Mouse (Mus musculus) thymus, adult 2 months (tissue): ENCODE data around the gene Pofut2. TPM values are rescaled to one million over a fixed set of nuclear protein-coding genes. Genes with fewer than 3 reads are reported as not detected.

ENCODE experiments used
- DNase-seq: peaks from one replicate; pipeline ENCODE4 v3.0.0; 2021
- H3K27ac ChIP-seq: fragments of 200-500 bp; 2 replicates; pipeline ENCODE4 v1.5.1; 2012; ENCODE audit warnings: low read length, control low read depth; ENCODE audit not compliant: control insufficient read depth, insufficient read depth
- H3K27me3 ChIP-seq: fragments of 200-500 bp; 2 replicates; pipeline ENCODE4 v1.6.1; 2012; ENCODE audit warnings: mild to moderate bottlenecking, low read length, moderate library complexity, mixed read lengths; ENCODE audit not compliant: control insufficient read depth, insufficient read depth
- H3K36me3 ChIP-seq: fragments of 200-500 bp; 2 replicates; pipeline ENCODE4 v1.6.1; 2012; ENCODE audit warnings: mild to moderate bottlenecking, low read length, moderate library complexity; ENCODE audit not compliant: control insufficient read depth, insufficient read depth
- H3K4me1 ChIP-seq: fragments of 200-500 bp; replicated peaks from 2 replicates; pipeline ENCODE4 v1.6.1; 2012; ENCODE audit warnings: low read length; ENCODE audit not compliant: control insufficient read depth, insufficient read depth
- H3K4me3 ChIP-seq: fragments of 200-500 bp; 2 replicates; pipeline ENCODE4 v1.5.1; 2012; ENCODE audit warnings: mild to moderate bottlenecking, low read length, control low read depth, moderate library complexity; ENCODE audit not compliant: control insufficient read depth, insufficient read depth
- CTCF ChIP-seq: fragments of 200-500 bp; IDR thresholded peaks from 2 replicates; pipeline ENCODE4 v1.5.1; 2012; ENCODE audit warnings: mild to moderate bottlenecking, control low read depth, low read length, moderate library complexity, borderline replicate concordance; ENCODE audit not compliant: control insufficient read depth, poor library complexity, insufficient read depth; ENCODE audit errors: extremely low read depth
- POLR2A ChIP-seq: fragments of 200-500 bp; IDR thresholded peaks from 2 replicates; pipeline ENCODE4 v1.6.1; 2012; ENCODE audit warnings: mild to moderate bottlenecking, low read length, control low read depth, moderate library complexity; ENCODE audit not compliant: control insufficient read depth, poor library complexity, insufficient read depth; ENCODE audit errors: extremely low read depth
- WGBS: fragments of 180-500 bp; shearing (Covaris S2); methylation state at CpG from one replicate; pipeline ENCODE4 v1.1.7; 2018; 5-methylcytosine and 5-hydroxymethylcytosine counted together
- polyA plus RNA-seq: library from polyadenylated mRNA; depleted of rRNA; stranded (reverse); fragments of >200 nt; gene quantifications from 2 replicates; pipeline ENCODE4 v1.2.3, GENCODE M21; 2012

Pofut2 gene
- polyA plus RNA-seq, 1 experiment: 60.0 TPM

GRCm38 (mm10) chr10:77229609-77230595, 29.1 kb upstream of the Pofut2 start:
- no peak for DNase-seq
- Histone ChIP-seq H3K4me1 (no peaks in the 10 kb centered on the region), H3K27me3 (no peaks in the 10 kb centered on the region), H3K4me3 (no peak overlapping the region), H3K36me3 (no peaks in the 10 kb centered on the region), H3K27ac (no peak overlapping the region)
- 52% methylated on average over 13 of the region's 13 CpGs for WGBS
- TF ChIP-seq CTCF (no peak), POLR2A (no peak)

GRCm38 (mm10) chr10:77231861-77232755, 26.9 kb upstream of the Pofut2 start:
- Histone ChIP-seq H3K36me3 (no peaks in the 10 kb centered on the region), H3K4me3 (no peak overlapping the region), H3K27me3 (no peaks in the 10 kb centered on the region), H3K27ac (no peak overlapping the region), H3K4me1 (no peaks in the 10 kb centered on the region)
- TF ChIP-seq CTCF: no peak
- TF ChIP-seq POLR2A: no peak
- 81% methylated on average over 16 of the region's 16 CpGs for WGBS
- no peak for DNase-seq

GRCm38 (mm10) chr10:77233230-77233629, 25.8 kb upstream of the Pofut2 start:
- TF ChIP-seq POLR2A (no peak), CTCF (no peak)
- Histone ChIP-seq H3K27me3 (no peaks in the 10 kb centered on the region), H3K27ac (no peak overlapping the region), H3K4me1 (no peaks in the 10 kb centered on the region), H3K36me3 (no peaks in the 10 kb centered on the region), H3K4me3 (no peak overlapping the region)
- DNase-seq: no peak
- WGBS: 93% methylated on average over 1 of the region's 1 CpGs

GRCm38 (mm10) chr10:77234991-77235616, 23.9 kb upstream of the Pofut2 start:
- Histone ChIP-seq H3K36me3 (no peaks in the 10 kb centered on the region), H3K27ac (no peak overlapping the region), H3K4me3 (no peak overlapping the region), H3K4me1 (no peaks in the 10 kb centered on the region), H3K27me3 (no peaks in the 10 kb centered on the region)
- TF ChIP-seq POLR2A (no peak), CTCF (no peak)
- WGBS: 79% methylated on average over 12 of the region's 12 CpGs
- no peak for DNase-seq

- Histone ChIP-seq H3K4me3 (no peak overlapping the region), H3K27ac (no peak overlapping the region), H3K27me3 (no peaks in the 10 kb centered on the region), H3K36me3 (no peaks in the 10 kb centered on the region), H3K4me1 (no peaks in the 10 kb centered on the region)
- TF ChIP-seq CTCF (no peak), POLR2A (no peak)
- 69% methylated on average over 16 of the region's 16 CpGs for WGBS
- no peak for DNase-seq
Observed at GRCm38 (mm10) chr10:77237795-77238580, 21.0 kb upstream of the Pofut2 start.

- TF ChIP-seq POLR2A: no peak
- TF ChIP-seq CTCF: no peak
- Histone ChIP-seq H3K27me3 (no peaks in the 10 kb centered on the region), H3K27ac (no peak overlapping the region), H3K4me1 (no peaks in the 10 kb centered on the region), H3K36me3 (no peaks in the 10 kb centered on the region), H3K4me3 (no peak overlapping the region)
- DNase-seq: no peak
- 96% methylated on average over 8 of the region's 8 CpGs for WGBS
Observed at GRCm38 (mm10) chr10:77240764-77241163, 18.3 kb upstream of the Pofut2 start.
